Mouse (Mus musculus): ENCODE results near the gene Tusc2.

DNA sequence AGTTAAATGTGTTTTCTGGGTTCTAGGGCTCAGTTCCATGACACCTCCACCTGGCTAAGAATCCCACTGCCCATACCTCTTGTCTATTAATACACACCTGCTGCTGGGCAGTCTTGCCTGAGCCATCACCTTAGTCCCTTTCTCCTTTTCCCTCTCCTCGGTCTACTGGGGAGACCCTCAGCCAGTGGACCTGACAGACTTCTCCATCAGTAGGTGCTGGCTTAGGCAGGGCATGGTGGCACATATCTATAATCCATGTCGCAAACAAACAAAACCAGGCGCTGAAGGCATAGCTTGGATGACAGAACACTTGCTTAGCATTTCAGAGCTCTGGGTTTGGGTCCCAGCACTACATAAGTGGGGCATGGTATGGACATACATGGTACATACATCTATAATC is 24.3 kb upstream of the Tusc2 start:
- TF ChIP-seq POLR2A (IDR thresholded peaks at IDR 0.05; ENCODE audit: borderline replicate concordance, control insufficient read depth, low read depth, low read length) (no peak), CTCF (IDR thresholded peaks at IDR 0.05; ENCODE audit: control insufficient read depth, insufficient read depth, low read length) (no peak)

Data from bone marrow, adult 2 months (tissue).